Mouse (Mus musculus): ENCODE data around the gene Haus3.

The Haus3 gene

GRCm38 (mm10) chr5:34168950-34169891 is at the start of gene Haus3, which contains the start of gene Poln:
Gene Haus3, minus strand, starts transcription at chr5:34169527.
Gene Poln, minus strand, starts transcription at chr5:34169448.
- peak; percentile 91 to 93 for DNase-seq (ENCODE audit: low spot score in 2 of 2)

- DNase-seq (ENCODE audit: low spot score in 2 of 2): no peak
Measured at GRCm38 (mm10) chr5:34218672-34219071, 49.3 kb upstream of the Haus3 start.

- no peak for DNase-seq (ENCODE audit: low spot score in 2 of 2)
Measured at GRCm38 (mm10) chr5:34217756-34218155, 48.4 kb upstream of the Haus3 start.

GRCm38 (mm10) chr5:34216025-34216424 is 46.7 kb upstream of the Haus3 start:
- no peak for DNase-seq (ENCODE audit: low spot score in 2 of 2)

- no peak for DNase-seq (ENCODE audit: low spot score in 2 of 2)
Measured at GRCm38 (mm10) chr5:34213659-34214058, 44.3 kb upstream of the Haus3 start.

GRCm38 (mm10) chr5:34210279-34210678 is 41.0 kb upstream of the Haus3 start:
- DNase-seq (ENCODE audit: low spot score in 2 of 2): peak in 1 of 2 experiments; percentile 69

- DNase-seq (ENCODE audit: low spot score in 2 of 2): no peak
Measured at GRCm38 (mm10) chr5:34207503-34207902, 38.2 kb upstream of the Haus3 start.

- DNase-seq (ENCODE audit: low spot score in 2 of 2): no peak
Measured at GRCm38 (mm10) chr5:34205788-34206187, 36.5 kb upstream of the Haus3 start.

- DNase-seq (ENCODE audit: low spot score in 2 of 2): no peak
Measured at GRCm38 (mm10) chr5:34204911-34205310, 35.6 kb upstream of the Haus3 start.

GRCm38 (mm10) chr5:34202006-34202405 is 32.7 kb upstream of the Haus3 start:
- no peak for DNase-seq (ENCODE audit: low spot score in 2 of 2)

- DNase-seq (ENCODE audit: low spot score in 2 of 2): no peak
Measured at GRCm38 (mm10) chr5:34201396-34201795, 32.1 kb upstream of the Haus3 start.

- DNase-seq (ENCODE audit: low spot score in 2 of 2): no peak
Measured at GRCm38 (mm10) chr5:34198615-34199014, 29.3 kb upstream of the Haus3 start.

- DNase-seq (ENCODE audit: low spot score in 2 of 2): peak in 1 of 2 experiments; percentile 46
Measured at GRCm38 (mm10) chr5:34197243-34197642, 27.9 kb upstream of the Haus3 start.

- DNase-seq (ENCODE audit: low spot score in 2 of 2): no peak
Measured at GRCm38 (mm10) chr5:34196423-34196822, 27.1 kb upstream of the Haus3 start.

GRCm38 (mm10) chr5:34195786-34196185 is 26.5 kb upstream of the Haus3 start:
- DNase-seq (ENCODE audit: low spot score in 2 of 2): no peak

GRCm38 (mm10) chr5:34194975-34195662 is 25.8 kb upstream of the Haus3 start:
- no peak for DNase-seq (ENCODE audit: low spot score in 2 of 2)

- no peak for DNase-seq (ENCODE audit: low spot score in 2 of 2)
Measured at GRCm38 (mm10) chr5:34194426-34194825, 25.1 kb upstream of the Haus3 start.

GRCm38 (mm10) chr5:34191843-34192242 is 22.5 kb upstream of the Haus3 start:
- DNase-seq (ENCODE audit: low spot score in 2 of 2): no peak

- DNase-seq (ENCODE audit: low spot score in 2 of 2): no peak
Measured at GRCm38 (mm10) chr5:34191021-34191420, 21.7 kb upstream of the Haus3 start.

GRCm38 (mm10) chr5:34189521-34189920 is 20.2 kb upstream of the Haus3 start:
- no peak for DNase-seq (ENCODE audit: low spot score in 2 of 2)

- no peak for DNase-seq (ENCODE audit: low spot score in 2 of 2)
Measured at GRCm38 (mm10) chr5:34188856-34189255, 19.5 kb upstream of the Haus3 start.

- peak; percentile 96 to 99 for DNase-seq (ENCODE audit: low spot score in 2 of 2)
Measured at GRCm38 (mm10) chr5:34187601-34188316, 18.4 kb upstream of the Haus3 start, which contains the start of gene Mxd4. Gene Mxd4, minus strand, starts transcription at chr5:34187720.

Data from frontal cortex, postnatal 25 days (tissue).